Mouse (Mus musculus) layer of hippocampus, adult 9-10 months (tissue): ENCODE results near the gene Thrap3.

Source experiments
- DNase-seq: peaks from one replicate; pipeline ENCODE4 v3.0.0; 2022; ENCODE audit warnings: low spot score

Thrap3 gene

GRCm38 (mm10) chr4:126146974-126147532 lies 55.5 kb downstream of the Thrap3 start:
- DNase-seq = no peak

- no peak for DNase-seq
Observed at GRCm38 (mm10) chr4:126145396-126145795, 57.2 kb downstream of the Thrap3 start.

- DNase-seq = no peak
Observed at GRCm38 (mm10) chr4:126141021-126141420, 61.5 kb downstream of the Thrap3 start.

GRCm38 (mm10) chr4:126137773-126138172 lies 64.8 kb downstream of the Thrap3 start:
- no peak for DNase-seq

- no peak for DNase-seq
Observed at GRCm38 (mm10) chr4:126134639-126135038, 67.9 kb downstream of the Thrap3 start.

- no peak for DNase-seq
Observed at GRCm38 (mm10) chr4:126134236-126134635, 68.3 kb downstream of the Thrap3 start.

- no peak for DNase-seq
Observed at GRCm38 (mm10) chr4:126132636-126133264, 69.8 kb downstream of the Thrap3 start.

- no peak for DNase-seq
Observed at GRCm38 (mm10) chr4:126131290-126132121, 71.1 kb downstream of the Thrap3 start.

GRCm38 (mm10) chr4:126130502-126130901 lies 72.1 kb downstream of the Thrap3 start:
- no peak for DNase-seq

GRCm38 (mm10) chr4:126123309-126124040 lies 79.1 kb downstream of the Thrap3 start:
- no peak for DNase-seq

GRCm38 (mm10) chr4:126120506-126120905 lies 82.1 kb downstream of the Thrap3 start:
- no peak for DNase-seq

GRCm38 (mm10) chr4:126120052-126120451 lies 82.5 kb downstream of the Thrap3 start:
- no peak for DNase-seq

GRCm38 (mm10) chr4:126119051-126119450 lies 83.5 kb downstream of the Thrap3 start:
- no peak for DNase-seq

GRCm38 (mm10) chr4:126118651-126119050 lies 83.9 kb downstream of the Thrap3 start:
- DNase-seq = no peak

GRCm38 (mm10) chr4:126117116-126117515 lies 85.4 kb downstream of the Thrap3 start:
- no peak for DNase-seq

GRCm38 (mm10) chr4:126115871-126116521 lies 86.6 kb downstream of the Thrap3 start:
- DNase-seq = no peak

GRCm38 (mm10) chr4:126115411-126115810 lies 87.1 kb downstream of the Thrap3 start:
- DNase-seq = no peak
